Mouse (Mus musculus): ENCODE results near the gene Dlg2. TPM values are rescaled to one million over a fixed set of nuclear protein-coding genes. Genes with fewer than 3 reads are reported as not detected.
A peak's percentile ranks its signal among the peaks of the same experiment; 100 is the strongest.

Gene Dlg2
- 1 to 10 TPM in 2 of 3 experiments, under 1 TPM in 1; 0.83 to 3.5 (median 1.1) TPM for polyA plus RNA-seq (2017; shearing (Covaris generic))

- peak; percentile 11 for ATAC-seq
These were observed at the start of gene Dlg2 for GRCm38 (mm10) chr7:90476313-90477245. TSS of gene Dlg2 (plus strand) at chr7:90476672.

- no peak for ATAC-seq
These were observed 49.5 kb upstream of the Dlg2 start for GRCm38 (mm10) chr7:90427006-90427405.

- ATAC-seq = no peak
These were observed 44.3 kb upstream of the Dlg2 start for GRCm38 (mm10) chr7:90432221-90432620.

GRCm38 (mm10) chr7:90440044-90440443, 36.4 kb upstream of the Dlg2 start:
- no peak for ATAC-seq

- no peak for ATAC-seq
These were observed 34.4 kb upstream of the Dlg2 start for GRCm38 (mm10) chr7:90442070-90442469.

GRCm38 (mm10) chr7:90442518-90443080, 33.9 kb upstream of the Dlg2 start, which contains the start of gene Crebzf:
TSS of gene Crebzf (plus strand) at chr7:90442729.
- ATAC-seq = peak; percentile 92

- ATAC-seq = peak; percentile 39
These were observed 33.1 kb upstream of the Dlg2 start for GRCm38 (mm10) chr7:90443101-90444091.

GRCm38 (mm10) chr7:90444206-90444605, 32.3 kb upstream of the Dlg2 start:
- no peak for ATAC-seq

GRCm38 (mm10) chr7:90456149-90456844, 20.2 kb upstream of the Dlg2 start:
- ATAC-seq = no peak

- peak; percentile 91 for ATAC-seq
These were observed 19.5 kb upstream of the Dlg2 start, which contains the start of gene Tmem126a for GRCm38 (mm10) chr7:90456845-90457468. TSS of gene Tmem126a (minus strand) at chr7:90457229.

- ATAC-seq = peak; percentile 23
These were observed 19.0 kb upstream of the Dlg2 start for GRCm38 (mm10) chr7:90457517-90457916.

GRCm38 (mm10) chr7:90460330-90460729, 16.1 kb upstream of the Dlg2 start:
- ATAC-seq = no peak

GRCm38 (mm10) chr7:90460930-90461329, 15.5 kb upstream of the Dlg2 start:
- no peak for ATAC-seq

GRCm38 (mm10) chr7:90461441-90461840, 15.0 kb upstream of the Dlg2 start:
- ATAC-seq = no peak

- ATAC-seq = peak; percentile 36
These were observed 3.0 kb upstream of the Dlg2 start for GRCm38 (mm10) chr7:90473511-90473910.

- ATAC-seq = peak; percentile 96
These were observed 619 bp upstream of the Dlg2 start, which contains the start of gene Tmem126b for GRCm38 (mm10) chr7:90475793-90476312. TSS of gene Tmem126b (minus strand) at chr7:90476001.

GRCm38 (mm10) chr7:90482607-90483006, 6.1 kb downstream of the Dlg2 start:
- no peak for ATAC-seq

- ATAC-seq = peak; percentile 38
These were observed 31.7 kb downstream of the Dlg2 start for GRCm38 (mm10) chr7:90508124-90508523.

GRCm38 (mm10) chr7:90512293-90512692, 35.8 kb downstream of the Dlg2 start:
- no peak for ATAC-seq

GRCm38 (mm10) chr7:90539481-90540402, 63.3 kb downstream of the Dlg2 start:
- no peak for ATAC-seq
